Mouse (Mus musculus) spleen, adult 2 months (tissue): ENCODE results near the gene Zfhx3.

Experiments used
- CTCF ChIP-seq: fragments of 200-500 bp; IDR thresholded peaks from 2 replicates; pipeline ENCODE4 v1.5.1; 2011; ENCODE audit warnings: mild to moderate bottlenecking, inconsistent platforms; ENCODE audit not compliant: insufficient read depth, insufficient read length, insufficient replicate concordance; ENCODE audit errors: extremely low read depth
- POLR2A ChIP-seq: fragments of 200-500 bp; IDR thresholded peaks from 2 replicates; pipeline ENCODE4 v1.6.1; 2011; ENCODE audit warnings: low read depth, low read length, inconsistent platforms

DNA sequence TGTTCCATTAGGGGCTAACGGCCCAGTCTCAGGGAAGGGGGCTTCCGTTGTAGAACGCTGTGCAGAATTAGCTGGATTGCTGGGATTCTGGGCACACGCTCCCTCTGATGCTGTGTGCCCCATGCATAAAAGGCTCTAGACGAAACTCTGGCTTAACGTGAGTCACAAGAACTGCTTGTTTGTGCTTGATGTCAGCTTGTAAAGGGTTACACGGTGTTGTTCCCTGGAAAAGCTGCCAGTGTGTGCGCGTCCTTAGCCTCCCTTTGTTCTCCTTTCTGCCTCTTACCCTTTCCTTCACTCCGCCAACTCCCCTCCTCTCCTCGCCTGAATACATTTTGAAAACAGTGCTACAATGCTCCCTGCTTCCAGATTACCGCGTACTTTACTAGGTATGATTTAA, 1001.9 kb downstream of the Zfhx3 start:
- TF ChIP-seq CTCF (no peak), POLR2A (no peak)
